Mouse (Mus musculus) MEL (cell line): ENCODE results near the gene Utf1.

Experiments used
- CTCF ChIP-seq, 3 experiments: IDR thresholded peaks in 2 of 3; conservative IDR thresholded peaks in 1 of 3; 2 replicates each; pipeline ENCODE4 v1.5.1; 2011 to 2012; ENCODE audit warnings: low read length in 3 of 3, low read depth in 2 of 3, mild to moderate bottlenecking in 2 of 3, improper control_type of control experiment in 1 of 3, inconsistent platforms in 1 of 3, mixed read lengths in 1 of 3, moderate library complexity in 1 of 3; ENCODE audit not compliant: control insufficient read depth in 1 of 3, insufficient read depth in 1 of 3, poor library complexity in 1 of 3, severe bottlenecking in 1 of 3
- EP300 ChIP-seq, 2 experiments: IDR thresholded peaks; 2 replicates each; pipeline ENCODE4 v1.6.1; 2011; ENCODE audit warnings: improper control_type of control experiment in 2 of 2, low read length in 2 of 2, low read depth in 1 of 2, mild to moderate bottlenecking in 1 of 2
- GABPA ChIP-seq: IDR thresholded peaks from 2 replicates; pipeline ENCODE4 v1.6.1; 2012; ENCODE audit warnings: low read depth, mild to moderate bottlenecking, inconsistent platforms, low read length, improper control_type of control experiment, moderate library complexity
- KAT2A ChIP-seq: conservative IDR thresholded peaks from 2 replicates; pipeline ENCODE4 v1.6.1; 2012; ENCODE audit warnings: low read depth, low read length, improper control_type of control experiment, inconsistent platforms
- MYC ChIP-seq: IDR thresholded peaks from 2 replicates; pipeline ENCODE4 v1.6.1; 2011; ENCODE audit warnings: low read depth, mild to moderate bottlenecking, low read length, improper control_type of control experiment, moderate library complexity
- POLR2A ChIP-seq, 2 experiments: IDR thresholded peaks; 2 replicates each; pipeline ENCODE4 v1.6.1; 2011 to 2012; ENCODE audit warnings: low read length in 2 of 2, mild to moderate bottlenecking in 2 of 2, control low read depth in 1 of 2, improper control_type of control experiment in 1 of 2, low read depth in 1 of 2, moderate library complexity in 1 of 2; ENCODE audit not compliant: control insufficient read depth in 1 of 2, insufficient read depth in 1 of 2, poor library complexity in 1 of 2

DNA sequence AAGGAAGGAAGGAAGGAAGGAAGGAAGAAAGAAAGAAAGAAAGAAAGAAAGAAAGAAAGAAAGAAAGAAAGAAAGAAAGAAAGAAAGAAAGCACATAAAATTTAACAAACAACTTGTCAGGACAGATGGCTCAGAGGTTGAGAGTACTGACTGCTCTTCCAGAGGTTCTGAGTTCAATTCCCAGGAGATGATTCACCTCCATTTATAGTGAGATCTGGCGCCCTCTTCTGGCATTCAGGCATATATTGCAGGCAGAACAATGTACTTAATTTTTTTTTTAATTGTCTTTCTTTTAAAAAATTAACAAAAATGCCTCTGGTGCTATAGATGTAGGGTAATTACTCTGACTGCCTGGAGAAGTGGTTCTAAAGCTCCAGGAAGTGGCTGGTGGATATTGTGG, 27.2 kb upstream of the Utf1 start:
- TF ChIP-seq POLR2A (IDR thresholded peaks at IDR 0.05; ENCODE audit: control insufficient read depth in 1 of 2, insufficient read depth in 1 of 2, low read depth in 1 of 2, low read length in 2 of 2, poor library complexity in 1 of 2) (no peak), KAT2A (no peak), GABPA (no peak), EP300 (IDR thresholded peaks at IDR 0.05; ENCODE audit: low read depth in 1 of 2, low read length in 2 of 2) (no peak), MYC (no peak), CTCF (IDR thresholded peaks at IDR 0.05 in 2 of 3, conservative IDR thresholded peaks at IDR 0.05 in 1 of 3; ENCODE audit: control insufficient read depth in 1 of 3, insufficient read depth in 1 of 3, low read depth in 2 of 3, low read length in 3 of 3, poor library complexity in 1 of 3, severe bottlenecking in 1 of 3) (peak in 2 of 3 experiments; percentile 35 to 38; a peak in 4 of 6 replicates)
